Mouse (Mus musculus): ENCODE results near the gene Rab10.

DNA sequence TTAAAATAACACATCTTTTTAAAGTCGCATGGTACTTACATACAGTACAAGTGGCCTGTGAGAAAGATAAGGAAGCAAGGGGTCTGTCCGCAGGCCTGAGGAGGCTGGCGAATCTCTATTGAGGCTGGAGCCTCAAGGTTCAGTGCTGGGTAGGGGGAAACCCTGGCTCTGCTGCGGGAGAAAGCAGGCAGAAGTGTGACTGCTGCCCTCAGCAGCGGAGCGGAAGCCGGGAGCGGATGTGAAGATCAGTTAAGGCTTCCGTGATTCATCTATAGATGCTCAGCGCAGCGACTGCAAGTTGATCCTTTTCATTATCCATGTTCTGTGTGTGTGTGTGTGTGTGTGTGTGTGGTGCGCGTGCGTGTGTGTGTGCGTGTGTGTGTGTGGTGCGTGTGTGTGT is 47.1 kb upstream of the Rab10 start:
- TF ChIP-seq POLR2A (IDR thresholded peaks at IDR 0.05; ENCODE audit: borderline replicate concordance, extremely low read depth, low read depth, low read length) (no peak), CTCF (IDR thresholded peaks at IDR 0.05; ENCODE audit: insufficient read depth, low read length) (no peak)
